Mouse (Mus musculus) thymus, postnatal 25 days (tissue): ENCODE measurements around the gene Aida.
"Not testable (repeated sequence)": the region's sequence is repeated elsewhere in the genome, so short reads cannot be mapped to it uniquely, and the experiment has no call there.

ENCODE experiments used
- DNase-seq: peaks from one replicate; pipeline ENCODE4 v3.0.0; 2022

The Aida gene

DNA sequence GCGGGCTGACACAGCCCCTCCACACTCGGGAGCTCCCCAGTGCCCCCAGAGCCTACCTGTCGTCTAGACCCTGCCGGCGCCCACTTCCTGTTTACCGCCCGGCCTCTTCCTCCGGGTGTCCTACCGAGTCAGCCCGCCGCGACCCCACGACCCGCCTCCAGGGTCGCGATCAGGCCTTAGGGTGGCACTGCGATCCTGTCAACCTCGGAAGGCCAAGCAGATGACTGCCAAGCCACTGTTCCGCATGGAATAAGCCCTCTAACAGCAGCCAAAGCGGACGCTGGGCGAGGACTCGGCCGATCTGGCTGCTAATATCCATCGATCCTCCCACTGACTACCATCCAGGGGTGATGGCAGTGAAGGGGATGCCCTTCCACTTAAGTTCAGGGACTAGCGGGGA lies at the start of gene Aida:
Gene Aida (plus strand): TSS at position 126 of the 400 bp plus-strand sequence.
- DNase-seq: peak; percentile 81

GRCm38 (mm10) chr1:183248144-183248543 lies 48.2 kb upstream of the Aida start:
- no peak for DNase-seq

GRCm38 (mm10) chr1:183250612-183251011 lies 45.8 kb upstream of the Aida start:
- no peak for DNase-seq

DNA sequence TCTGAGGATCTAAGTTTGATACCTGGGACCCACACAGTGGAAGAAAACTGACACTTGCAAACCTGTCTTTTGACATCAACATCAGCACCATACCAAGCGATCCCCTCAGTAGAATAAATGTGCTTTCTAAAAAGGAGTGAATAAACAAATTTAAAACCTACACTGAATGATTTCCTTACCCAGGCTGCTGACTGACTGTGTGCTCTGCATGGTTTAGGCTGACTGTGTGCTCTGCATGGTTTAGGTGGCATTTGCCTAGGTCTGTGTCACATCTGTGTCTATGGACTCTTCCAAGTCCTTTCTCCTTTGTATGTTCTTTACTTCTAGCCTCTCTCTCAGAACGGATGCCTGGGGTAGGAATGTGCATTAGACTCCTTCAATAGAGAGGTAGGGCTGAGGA lies 44.6 kb upstream of the Aida start:
- DNase-seq: no peak

DNA sequence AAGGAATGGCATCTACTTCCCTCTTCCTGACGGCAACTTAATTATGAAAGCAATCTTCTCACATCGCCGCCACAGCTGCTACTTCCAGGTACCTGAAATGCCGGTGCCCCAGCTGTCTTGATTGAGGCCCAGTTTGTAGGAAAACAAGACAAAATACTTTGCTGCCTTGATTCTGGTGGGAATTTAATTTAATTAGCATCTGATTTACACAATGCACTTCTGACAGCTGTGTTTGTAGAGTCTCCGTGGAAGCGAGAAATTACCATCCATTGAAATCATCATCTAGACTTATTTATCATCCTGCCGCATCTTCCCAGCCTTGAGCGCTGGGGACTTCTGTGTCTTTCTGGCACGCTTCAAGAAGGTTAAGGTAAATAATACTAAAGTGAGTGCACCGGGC lies 43.8 kb upstream of the Aida start:
- DNase-seq: no peak

DNA sequence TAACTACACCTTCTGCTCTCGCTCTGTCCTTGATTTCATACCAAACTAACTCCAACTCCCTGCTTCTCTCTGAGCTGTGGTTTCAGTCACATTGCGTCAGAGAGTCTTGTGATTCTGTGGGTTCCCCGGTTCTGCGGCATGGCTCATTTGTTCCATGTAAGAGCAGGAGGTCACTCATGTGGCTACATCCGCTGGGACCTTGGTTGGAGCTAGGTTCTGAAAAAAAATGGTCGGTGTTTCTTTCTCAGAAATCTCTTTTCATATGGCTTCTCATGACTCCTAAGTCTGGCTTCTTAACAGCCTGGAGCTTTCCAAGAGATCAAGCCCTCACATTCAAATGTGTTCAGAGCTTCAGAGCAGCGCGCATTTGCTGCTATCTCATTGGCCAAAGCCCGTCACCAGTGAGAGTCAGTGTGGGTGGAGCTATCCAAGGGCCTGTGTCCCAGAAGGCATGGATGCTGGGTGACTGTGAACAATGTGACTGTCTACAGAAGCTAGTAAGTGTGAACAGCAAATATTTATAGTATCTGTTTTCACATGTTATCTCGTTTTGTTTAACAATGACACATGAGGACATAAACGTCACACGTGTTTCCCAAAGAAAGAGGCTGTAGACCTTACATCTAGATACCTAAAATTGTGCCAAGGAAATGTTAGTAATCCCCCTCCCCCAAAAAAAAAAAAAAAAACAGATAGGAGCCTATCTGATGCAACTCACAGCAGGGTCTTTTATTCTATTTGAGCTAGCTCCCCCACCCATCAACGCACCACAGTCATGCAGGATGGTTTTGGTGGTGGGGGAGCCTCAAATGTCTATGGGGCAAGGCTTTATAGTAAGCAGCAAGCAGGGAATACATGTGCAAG lies 32.0 kb upstream of the Aida start:
- no peak for DNase-seq

DNA sequence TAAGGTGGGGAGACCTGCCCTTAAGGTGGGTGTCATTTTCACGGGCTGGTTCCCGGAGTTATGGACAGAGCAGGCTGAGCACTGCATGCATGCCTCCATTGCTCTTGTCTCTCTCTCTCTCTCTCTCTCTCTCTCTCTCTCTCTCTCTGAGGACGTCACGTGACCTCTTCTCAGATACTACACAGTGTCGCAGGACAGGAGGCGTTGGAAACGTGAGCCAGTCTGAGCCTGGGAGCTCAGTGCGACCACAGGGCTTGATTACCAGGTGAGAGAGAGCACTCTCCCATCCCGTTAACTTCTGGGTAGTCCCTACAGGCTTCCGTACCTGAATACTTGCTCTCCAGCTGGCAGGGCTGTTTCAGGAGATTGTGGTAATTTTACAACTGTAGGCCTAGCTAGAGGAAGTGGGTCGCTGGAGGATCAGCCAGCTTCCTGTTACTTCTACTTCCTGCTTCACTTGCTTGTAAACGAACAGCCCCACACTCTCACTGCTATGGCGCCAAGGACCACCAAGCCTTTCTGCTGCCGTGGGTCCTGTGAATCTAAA lies 30.4 kb upstream of the Aida start:
- peak; percentile 58 for DNase-seq

DNA sequence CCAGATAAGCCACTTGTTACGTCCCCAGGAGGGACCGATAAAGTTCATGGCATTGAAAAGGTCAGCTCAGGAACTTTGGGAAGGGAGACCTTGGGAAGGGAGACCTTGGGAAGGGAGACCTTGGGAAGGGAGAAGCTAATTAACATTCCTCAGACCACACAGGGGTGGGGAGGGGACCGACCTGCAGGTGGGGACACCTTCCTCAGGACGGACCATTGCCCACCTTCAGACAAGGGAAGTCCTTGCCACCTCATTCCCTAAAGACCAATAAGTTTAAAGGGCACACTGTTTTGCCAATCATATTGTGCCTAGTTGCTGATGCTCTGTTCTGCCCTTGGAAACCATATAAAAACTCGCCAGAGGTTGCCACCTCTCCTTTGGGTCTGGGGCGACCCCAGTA lies 28.7 kb upstream of the Aida start:
- no peak for DNase-seq

GRCm38 (mm10) chr1:183272867-183273818 lies 23.2 kb upstream of the Aida start:
- DNase-seq: no peak

DNA sequence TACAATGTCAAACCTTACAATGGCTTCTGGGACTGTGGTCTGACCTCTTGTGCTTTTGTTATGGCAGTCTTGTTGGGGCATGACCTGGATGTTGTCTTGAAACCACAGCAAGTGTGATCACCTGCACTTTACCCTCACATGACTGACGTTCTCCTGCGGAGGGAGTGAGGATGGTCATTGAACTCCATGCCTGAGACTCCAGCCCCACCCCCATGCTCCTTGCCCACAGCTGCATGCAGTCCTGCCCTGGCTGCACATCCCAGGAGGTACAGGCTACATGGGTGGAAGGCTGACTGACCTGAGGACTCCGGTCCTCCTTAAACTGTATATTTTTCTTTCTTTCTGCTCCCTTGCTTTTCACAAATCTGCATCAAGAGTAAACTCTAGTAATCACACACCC lies 22.0 kb upstream of the Aida start:
- DNase-seq: no peak

GRCm38 (mm10) chr1:183275763-183276162 lies 20.6 kb upstream of the Aida start:
- no peak for DNase-seq

DNA sequence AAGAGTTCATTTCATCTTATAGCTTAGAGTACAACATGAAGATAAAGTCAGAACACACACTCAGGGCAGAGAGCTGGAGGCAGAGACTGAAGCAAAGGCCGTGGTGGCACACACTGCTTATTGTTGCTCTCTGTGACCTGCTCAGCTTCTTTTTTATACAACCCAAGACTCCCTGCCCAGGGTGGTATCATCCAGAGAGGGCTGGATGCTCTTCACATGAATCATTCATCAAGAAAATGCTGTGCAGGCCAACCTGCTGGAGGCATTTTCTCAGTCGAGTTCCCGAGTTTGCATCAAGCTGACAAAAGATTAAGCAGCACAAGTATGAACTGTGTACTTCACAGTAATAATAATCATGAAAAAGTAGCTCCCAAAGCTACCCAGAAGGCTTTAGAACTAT lies 8.0 kb upstream of the Aida start:
- DNase-seq: no peak

GRCm38 (mm10) chr1:183289576-183289975 lies 6.8 kb upstream of the Aida start:
- no peak for DNase-seq

GRCm38 (mm10) chr1:183296877-183297383 lies 540 bp downstream of the Aida start, which contains the start of gene Brox:
Brox (minus strand) TSS chr1:183297269.
- DNase-seq: peak; percentile 97

- DNase-seq: no peak
These were observed 1.1 kb downstream of the Aida start for GRCm38 (mm10) chr1:183297473-183297885.

- peak; percentile 40 for DNase-seq
These were observed 1.6 kb downstream of the Aida start for GRCm38 (mm10) chr1:183297886-183298489.

GRCm38 (mm10) chr1:183299161-183299560 lies 2.8 kb downstream of the Aida start:
- peak; percentile 87 for DNase-seq

- no peak for DNase-seq
These were observed 11.2 kb downstream of the Aida start for GRCm38 (mm10) chr1:183307555-183307954.

DNA sequence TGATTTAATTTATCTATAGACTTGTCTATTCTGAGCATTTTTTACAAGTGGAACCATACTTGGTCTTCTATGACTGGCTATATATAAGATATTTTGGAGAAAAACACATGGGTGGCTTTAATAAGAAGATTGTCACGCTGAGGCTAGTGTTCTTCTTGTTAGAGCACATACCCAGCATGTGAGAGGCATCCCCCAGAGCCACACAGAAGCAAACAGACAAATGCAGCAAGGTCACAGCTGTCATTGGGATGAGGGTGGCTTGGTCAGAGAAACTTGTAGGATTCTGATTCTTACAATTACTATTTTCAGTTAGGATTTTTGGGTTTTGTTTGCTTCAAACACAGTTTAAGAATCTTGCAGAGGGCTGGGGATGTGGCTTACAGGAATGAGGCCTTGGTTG lies 12.1 kb downstream of the Aida start:
- DNase-seq: no peak

DNA sequence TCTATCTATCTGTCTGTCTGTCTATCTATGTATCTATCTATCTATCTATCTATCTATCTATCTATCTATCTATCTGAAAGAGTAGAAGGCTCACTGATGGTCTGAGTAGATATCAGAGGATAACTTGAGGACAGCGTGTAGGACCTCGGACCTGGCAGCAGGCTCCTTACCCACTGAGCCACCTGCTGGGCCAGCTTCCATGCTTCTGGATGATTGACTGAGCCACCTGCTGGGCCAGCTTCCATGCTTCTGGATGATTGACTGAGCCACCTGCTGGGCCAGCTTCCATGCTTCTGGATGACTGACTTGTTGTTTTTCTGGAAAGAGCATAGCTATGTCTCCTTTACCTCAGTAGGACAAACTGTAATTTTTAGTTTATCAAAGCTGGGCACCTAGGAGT lies 13.2 kb downstream of the Aida start:
- DNase-seq: not testable (repeated sequence)

DNA sequence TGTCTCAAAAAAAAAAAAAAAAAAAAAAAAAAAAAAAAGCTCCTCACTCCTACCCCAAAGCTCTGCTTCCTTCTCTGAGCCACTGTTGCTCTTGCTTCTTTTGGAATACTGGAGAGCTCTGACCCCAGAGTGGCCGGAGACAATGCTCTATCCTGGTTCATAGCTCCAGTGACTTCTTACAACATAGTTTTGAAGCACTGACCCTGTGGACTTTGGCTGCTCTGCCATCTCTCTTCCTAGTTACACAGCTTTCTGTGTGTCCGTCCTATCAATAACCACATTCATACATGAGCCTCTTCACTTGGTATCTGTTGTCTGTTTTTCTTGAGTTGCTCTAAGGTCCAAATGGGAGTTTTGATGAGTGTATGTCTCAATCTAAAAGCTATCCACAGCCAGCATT lies 15.7 kb downstream of the Aida start:
- no peak for DNase-seq

GRCm38 (mm10) chr1:183315783-183316182 lies 19.4 kb downstream of the Aida start:
- DNase-seq: peak; percentile 13

DNA sequence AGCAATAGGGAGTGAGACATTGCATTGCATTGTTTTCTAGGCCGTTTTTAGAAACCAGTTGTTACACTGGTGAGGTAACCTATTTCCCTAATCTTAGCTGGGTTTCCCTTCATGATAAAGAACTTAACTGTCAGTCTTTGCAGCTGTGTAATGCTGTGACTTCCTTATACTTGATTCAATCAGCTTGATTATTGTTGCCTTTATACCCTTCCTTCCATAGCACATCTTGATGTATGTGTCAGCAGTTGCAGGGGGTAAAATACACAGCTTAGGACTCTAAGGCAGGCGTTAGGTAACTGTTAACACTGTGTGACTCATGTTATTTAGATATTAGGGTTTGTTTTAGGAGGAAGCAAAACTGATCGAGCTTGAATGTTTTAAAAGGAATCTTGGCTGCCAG lies 24.3 kb downstream of the Aida start:
- DNase-seq: no peak
